24 mouse cellular contexts compared by ENCODE assay signal in the genomic region with DNA sequence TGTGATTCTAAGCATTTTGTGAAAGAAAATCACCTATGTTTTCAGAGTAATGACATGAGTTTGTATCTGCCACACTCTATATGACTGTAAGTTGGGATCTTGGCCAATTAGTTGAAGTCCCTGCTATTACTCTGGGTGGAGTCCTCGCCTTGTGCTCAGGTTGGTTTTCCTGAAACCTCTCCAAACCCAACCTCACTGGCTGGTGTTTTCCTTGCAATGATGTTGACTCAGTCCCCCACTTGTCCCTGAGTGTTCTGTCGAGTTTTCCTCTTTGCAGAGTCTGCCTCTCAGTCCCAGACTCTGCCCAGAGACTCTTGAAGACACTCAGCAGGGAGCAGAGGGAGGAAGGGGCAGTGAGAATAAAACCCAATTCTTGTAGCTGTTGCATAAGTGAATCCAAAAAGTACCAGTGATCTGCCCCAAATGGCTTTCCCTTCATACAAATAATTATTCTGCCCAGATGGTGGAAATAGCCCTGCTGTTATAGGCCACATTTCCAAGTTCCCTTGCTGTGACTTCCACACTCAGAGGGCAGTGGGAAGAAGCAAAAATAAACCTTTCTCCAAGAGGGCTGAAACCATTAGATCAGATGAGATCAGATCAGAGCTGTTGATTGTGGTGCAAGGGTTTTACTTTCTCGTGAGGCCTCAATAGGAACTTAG.
DNase-seq lines count a peak whose midpoint lies in the region; ATAC-seq and TF ChIP-seq lines count a peak whose summit lies in the region.
"Had no signal": no experiment of that assay in that cellular context is flagged by ENCODE, and none has a peak within 500 bp of the region (broad histone marks: within the 10 kb centered on the region; RNA-seq: fewer than 3 reads in every experiment).

No protein-coding gene starts in this region.

- no peak overlapping the region for H3K4me2 ChIP-seq in lung, postnatal 0 days (replicated peaks; ENCODE audit: low read depth, low read length)
- H3K4me2 ChIP-seq in intestine, embryonic 16.5 days (ENCODE audit: low read depth, low read length): no peak overlapping the region
- H3K4me2 ChIP-seq: heart, embryonic 11.5 days; intestine, embryonic 15.5 days; kidney, embryonic 15.5 days; liver, embryonic 15.5 days; midbrain, embryonic 13.5 days had no signal

- H3K4me1 ChIP-seq in lung, postnatal 0 days (ENCODE audit: insufficient read depth, low read depth, low read length): no peaks in the 10 kb centered on the region
- no peaks in the 10 kb centered on the region for H3K4me1 ChIP-seq in intestine, embryonic 16.5 days (ENCODE audit: control insufficient read depth, insufficient read depth, low read length)
- H3K4me1 ChIP-seq: hindbrain, embryonic 10.5 days; intestine, embryonic 15.5 days; kidney, embryonic 15.5 days; liver, embryonic 15.5 days; midbrain, embryonic 13.5 days had no signal

- H3K4me3 ChIP-seq in lung, postnatal 0 days (ENCODE audit: low read depth, low read length): no peak overlapping the region
- no peak overlapping the region for H3K4me3 ChIP-seq in intestine, embryonic 16.5 days (ENCODE audit: low read length)
- H3K4me3 ChIP-seq: hindbrain, embryonic 10.5 days; intestine, embryonic 15.5 days; kidney, embryonic 15.5 days; left cerebral cortex, adult 2 months; limb, embryonic 10.5 days; liver, embryonic 15.5 days; midbrain, embryonic 13.5 days had no signal

- no peaks in the 10 kb centered on the region for H3K27me3 ChIP-seq in lung, postnatal 0 days (replicated peaks; ENCODE audit: insufficient read depth, low read length)
- H3K27me3 ChIP-seq in intestine, embryonic 16.5 days (replicated peaks; ENCODE audit: control insufficient read depth, insufficient read depth, low read length): no peaks in the 10 kb centered on the region
- H3K27me3 ChIP-seq: intestine, embryonic 15.5 days; kidney, embryonic 15.5 days; liver, embryonic 15.5 days; midbrain, embryonic 13.5 days had no signal

- H3K9me3 ChIP-seq in lung, postnatal 0 days (ENCODE audit: low read length): no peaks in the 10 kb centered on the region
- no peaks in the 10 kb centered on the region for H3K9me3 ChIP-seq in intestine, embryonic 16.5 days (ENCODE audit: control insufficient read depth, low read length)
- H3K9me3 ChIP-seq: hindbrain, embryonic 10.5 days; intestine, embryonic 15.5 days; kidney, embryonic 15.5 days; limb, embryonic 10.5 days; liver, embryonic 15.5 days; midbrain, embryonic 13.5 days had no signal

- no peak overlapping the region for H3K9ac ChIP-seq in lung, postnatal 0 days (replicated peaks; ENCODE audit: low read depth)
- no peak overlapping the region for H3K9ac ChIP-seq in intestine, embryonic 16.5 days (ENCODE audit: low read depth, low read length)
- H3K9ac ChIP-seq: intestine, embryonic 15.5 days; kidney, embryonic 15.5 days; liver, embryonic 15.5 days; midbrain, embryonic 13.5 days had no signal

- ATAC-seq in cerebellum, adult (ENCODE audit: insufficient number of reproducible peaks, low FRiP score, low TSS enrichment): peak; percentile 60; the same call in 1 of the 2 replicates
- peak; percentile 95 for ATAC-seq in lung, postnatal 0 days
- no peak for ATAC-seq in activated CD4-positive, CD25-positive, alpha-beta regulatory T cell, adult 4 months
- ATAC-seq in intestine, embryonic 16.5 days: no peak
- ATAC-seq: forebrain, embryonic 14.5 days; hindbrain, embryonic 16.5 days; intestine, embryonic 15.5 days; midbrain, embryonic 13.5 days had no signal

- 27% methylated on average over 3 of the region's 3 CpGs for WGBS in lung, postnatal 0 days
- WGBS in intestine, embryonic 16.5 days: 54% methylated on average over 3 of the region's 3 CpGs

- H3K27ac ChIP-seq in lung, postnatal 0 days (ENCODE audit: low read length): no peak overlapping the region
- no peak overlapping the region for H3K27ac ChIP-seq in intestine, embryonic 16.5 days (ENCODE audit: low read length)
- H3K27ac ChIP-seq: hindbrain, embryonic 10.5 days; intestine, embryonic 15.5 days; kidney, embryonic 15.5 days; left cerebral cortex, adult 2 months; limb, embryonic 10.5 days; liver, embryonic 15.5 days; midbrain, embryonic 13.5 days had no signal

- no peak for TF ChIP-seq CTCF in lung, postnatal 0 days (IDR thresholded peaks at IDR 0.05)

- TF ChIP-seq EP300 in lung, postnatal 0 days (IDR thresholded peaks at IDR 0.05): peak; percentile 87

- no peaks in the 10 kb centered on the region for H3K36me3 ChIP-seq in lung, postnatal 0 days (ENCODE audit: insufficient read depth, low read length)
- no peaks in the 10 kb centered on the region for H3K36me3 ChIP-seq in intestine, embryonic 16.5 days (ENCODE audit: control insufficient read depth, insufficient read depth, low read length)
- H3K36me3 ChIP-seq: hindbrain, embryonic 10.5 days; intestine, embryonic 15.5 days; kidney, embryonic 15.5 days; limb, embryonic 10.5 days; liver, embryonic 15.5 days; midbrain, embryonic 13.5 days had no signal

- DNase-seq in cerebellum, postnatal 4 days (ENCODE audit: low spot score in 2 of 2): no peak
- DNase-seq in cerebellum, postnatal 36 days: peak; percentile 7 to 43
- peak; percentile 88 for DNase-seq in lung, postnatal 0 days (ENCODE audit: low spot score)
- no peak for DNase-seq in B cell, adult 2 months
- DNase-seq in ovary, postnatal 10 days (ENCODE audit: low spot score): no peak
- DNase-seq: adrenal gland, postnatal 14 days; gastrocnemius, postnatal 10 days; kidney, postnatal 36 days; liver; right cerebral cortex, postnatal 14 days; spleen, adult 18-20 months had no signal

Comparison
In these comparisons a context has a peak if more than half of its experiments do, and no peak if none do; other contexts are left out.
1. DNase-seq: peak in cerebellum, postnatal 36 days (2 of 2) and lung, postnatal 0 days (single experiment); none in cerebellum, postnatal 4 days (0 of 2), B cell, adult 2 months (0 of 2) and ovary, postnatal 10 days (single experiment).
2. ATAC-seq: peak in cerebellum, adult (single experiment) and lung, postnatal 0 days (single experiment); none in activated CD4-positive, CD25-positive, alpha-beta regulatory T cell, adult 4 months (single experiment) and intestine, embryonic 16.5 days (single experiment).